Mouse (Mus musculus): ENCODE measurements around the gene Arhgef28.

Gene Arhgef28

GRCm38 (mm10) chr13:98015981-98016922 lies 190.0 kb downstream of the Arhgef28 start:
- peak in 1 of 2 experiments; percentile 50 for DNase-seq (ENCODE audit: low spot score in 2 of 2)

- no peak for DNase-seq (ENCODE audit: low spot score in 2 of 2)
Observed at GRCm38 (mm10) chr13:98014892-98015291, 191.3 kb downstream of the Arhgef28 start.

- no peak for DNase-seq (ENCODE audit: low spot score in 2 of 2)
Observed at GRCm38 (mm10) chr13:98013715-98014114, 192.5 kb downstream of the Arhgef28 start.

GRCm38 (mm10) chr13:98011931-98012341 lies 194.3 kb downstream of the Arhgef28 start:
- no peak for DNase-seq (ENCODE audit: low spot score in 2 of 2)

GRCm38 (mm10) chr13:98009070-98009469 lies 197.2 kb downstream of the Arhgef28 start:
- DNase-seq (ENCODE audit: low spot score in 2 of 2): no peak

- DNase-seq (ENCODE audit: low spot score in 2 of 2): peak; percentile 75 to 81
Observed at GRCm38 (mm10) chr13:98008588-98008987, 197.7 kb downstream of the Arhgef28 start.

GRCm38 (mm10) chr13:98005611-98006218 lies 200.5 kb downstream of the Arhgef28 start:
- no peak for DNase-seq (ENCODE audit: low spot score in 2 of 2)

- no peak for DNase-seq (ENCODE audit: low spot score in 2 of 2)
Observed at GRCm38 (mm10) chr13:98004647-98005414, 201.4 kb downstream of the Arhgef28 start.

- DNase-seq (ENCODE audit: low spot score in 2 of 2): no peak
Observed at GRCm38 (mm10) chr13:98003690-98004089, 202.5 kb downstream of the Arhgef28 start.

GRCm38 (mm10) chr13:98002598-98002997 lies 203.6 kb downstream of the Arhgef28 start:
- no peak for DNase-seq (ENCODE audit: low spot score in 2 of 2)

- no peak for DNase-seq (ENCODE audit: low spot score in 2 of 2)
Observed at GRCm38 (mm10) chr13:98002121-98002520, 204.1 kb downstream of the Arhgef28 start.

- DNase-seq (ENCODE audit: low spot score in 2 of 2): no peak
Observed at GRCm38 (mm10) chr13:98001719-98002118, 204.5 kb downstream of the Arhgef28 start.

- no peak for DNase-seq (ENCODE audit: low spot score in 2 of 2)
Observed at GRCm38 (mm10) chr13:98000841-98001240, 205.4 kb downstream of the Arhgef28 start.

- DNase-seq (ENCODE audit: low spot score in 2 of 2): no peak
Observed at GRCm38 (mm10) chr13:97999130-97999529, 207.1 kb downstream of the Arhgef28 start.

GRCm38 (mm10) chr13:97998570-97998969 lies 207.7 kb downstream of the Arhgef28 start:
- no peak for DNase-seq (ENCODE audit: low spot score in 2 of 2)

GRCm38 (mm10) chr13:97990939-97991338 lies 215.3 kb downstream of the Arhgef28 start:
- DNase-seq (ENCODE audit: low spot score in 2 of 2): no peak

- DNase-seq (ENCODE audit: low spot score in 2 of 2): no peak
Observed at GRCm38 (mm10) chr13:97988796-97989195, 217.4 kb downstream of the Arhgef28 start.

GRCm38 (mm10) chr13:97986691-97987090 lies 219.5 kb downstream of the Arhgef28 start:
- DNase-seq (ENCODE audit: low spot score in 2 of 2): no peak

- no peak for DNase-seq (ENCODE audit: low spot score in 2 of 2)
Observed at GRCm38 (mm10) chr13:97977104-97977503, 229.1 kb downstream of the Arhgef28 start.

- DNase-seq (ENCODE audit: low spot score in 2 of 2): no peak
Observed at GRCm38 (mm10) chr13:97976642-97977041, 229.6 kb downstream of the Arhgef28 start.

- no peak for DNase-seq (ENCODE audit: low spot score in 2 of 2)
Observed at GRCm38 (mm10) chr13:97974532-97975194, 231.6 kb downstream of the Arhgef28 start.

GRCm38 (mm10) chr13:97973915-97974314 lies 232.3 kb downstream of the Arhgef28 start:
- no peak for DNase-seq (ENCODE audit: low spot score in 2 of 2)

Measured in right cerebral cortex, adult 2 months (tissue).